In genomic region chr1:107559494-107559893, GRCm38 (mm10) we compare ENCODE assay signal across 28 mouse cellular contexts. TPM values are rescaled to one million over a fixed set of nuclear protein-coding genes. Genes with fewer than 3 reads are reported as not detected.
DNase-seq lines count a peak whose midpoint lies in the region; ATAC-seq and TF ChIP-seq lines count a peak whose summit lies in the region.
"Had no signal": no experiment of that assay in that cellular context is flagged by ENCODE, and none has a peak within 500 bp of the region (broad histone marks: within the 10 kb centered on the region; RNA-seq: fewer than 3 reads in every experiment).

No protein-coding gene starts in this region.

- H3K4me3 ChIP-seq in liver, adult 2 months (ENCODE audit: insufficient read depth, low read depth, low read length): no peak overlapping the region
- no peak overlapping the region for H3K4me3 ChIP-seq in liver, postnatal 0 days (ENCODE audit: low read depth, low read length)
- no peak overlapping the region for H3K4me3 ChIP-seq in midbrain, postnatal 0 days (ENCODE audit: low read depth, low read length)
- H3K4me3 ChIP-seq: forebrain, embryonic 10.5 days; forebrain, embryonic 13.5 days; gastrocnemius, adult 2 months; heart, embryonic 12.5 days; heart, embryonic 15.5 days; hindbrain, embryonic 10.5 days; hindbrain, embryonic 13.5 days had no signal

- TF ChIP-seq CTCF in liver, adult 2 months (IDR thresholded peaks at IDR 0.05; ENCODE audit: low read depth, low read length): no peak
- no peak for TF ChIP-seq CTCF in liver, postnatal 0 days (IDR thresholded peaks at IDR 0.05; ENCODE audit: low read depth)
- no peak for TF ChIP-seq CTCF in midbrain, postnatal 0 days (IDR thresholded peaks at IDR 0.05)

- no peaks in the 10 kb centered on the region for H3K9me3 ChIP-seq in liver, postnatal 0 days (ENCODE audit: low read length)
- no peaks in the 10 kb centered on the region for H3K9me3 ChIP-seq in midbrain, postnatal 0 days (ENCODE audit: low read length)
- H3K9me3 ChIP-seq: forebrain, embryonic 10.5 days; forebrain, embryonic 13.5 days; heart, embryonic 12.5 days; heart, embryonic 15.5 days; hindbrain, embryonic 10.5 days; hindbrain, embryonic 13.5 days had no signal

- no peak for TF ChIP-seq POLR2A in liver, adult 2 months (IDR thresholded peaks at IDR 0.05; ENCODE audit: extremely low read depth, insufficient read depth, low read length)

- TF ChIP-seq EP300 in liver, postnatal 0 days (IDR thresholded peaks at IDR 0.05; ENCODE audit: low read depth): no peak

- WGBS in liver, adult 2 months: 26% methylated on average over 3 of the region's 3 CpGs
- 66% methylated on average over 3 of the region's 3 CpGs for WGBS in liver, postnatal 0 days (ENCODE audit: insufficient replicate concordance)
- WGBS in midbrain, postnatal 0 days: 83% methylated on average over 3 of the region's 3 CpGs

- peak; percentile 85 for DNase-seq in liver, adult 2 months (ENCODE audit: extremely low read depth, low read depth, low spot score)
- DNase-seq in liver, postnatal 0 days: no peak
- DNase-seq in 416B (ENCODE audit: low read depth): peak; percentile 37
- no peak for DNase-seq in midbrain, postnatal 0 days (ENCODE audit: low spot score)
- DNase-seq in layer of hippocampus, adult 11-12 months (ENCODE audit: low spot score): no peak
- DNase-seq: adrenal gland, adult 8-10 months; adrenal gland, postnatal 25 days; B cell, adult 2 months; cerebellum, adult 11-12 months; cerebellum, adult 8-10 months; cerebellum, postnatal 10 days; cerebellum, postnatal 36 days; forebrain, postnatal 0 days; gastrocnemius, adult 2 months; gastrocnemius, postnatal 14 days; heart, adult 18-20 months; heart, postnatal 10 days; heart, postnatal 36 days had no signal

- no peaks in the 10 kb centered on the region for H3K27me3 ChIP-seq in liver, adult 2 months (ENCODE audit: control insufficient read depth, insufficient read depth, low read length)
- H3K27me3 ChIP-seq in liver, postnatal 0 days (ENCODE audit: insufficient read depth, low read length): no peaks in the 10 kb centered on the region
- no peaks in the 10 kb centered on the region for H3K27me3 ChIP-seq in midbrain, postnatal 0 days (ENCODE audit: insufficient read depth, low read length)
- H3K27me3 ChIP-seq: CH12.LX; forebrain, embryonic 13.5 days; heart, embryonic 12.5 days; heart, embryonic 15.5 days; hindbrain, embryonic 13.5 days had no signal

- no peak overlapping the region for H3K9ac ChIP-seq in liver, adult 2 months (ENCODE audit: low read depth, low read length)
- H3K9ac ChIP-seq in liver, postnatal 0 days (replicated peaks): no peak overlapping the region
- no peak overlapping the region for H3K9ac ChIP-seq in midbrain, postnatal 0 days (replicated peaks; ENCODE audit: low read length, poor library complexity, severe bottlenecking)
- H3K9ac ChIP-seq: forebrain, embryonic 13.5 days; forebrain, postnatal 0 days; heart, embryonic 12.5 days; heart, embryonic 15.5 days; hindbrain, embryonic 13.5 days had no signal

- no peaks in the 10 kb centered on the region for H3K36me3 ChIP-seq in liver, adult 2 months (ENCODE audit: control insufficient read depth, insufficient read depth, low read length)
- no peaks in the 10 kb centered on the region for H3K36me3 ChIP-seq in liver, postnatal 0 days (replicated peaks; ENCODE audit: insufficient read depth, low read length)
- no peaks in the 10 kb centered on the region for H3K36me3 ChIP-seq in midbrain, postnatal 0 days (ENCODE audit: insufficient read depth, low read length)
- H3K36me3 ChIP-seq: forebrain, embryonic 10.5 days; G1E; heart, embryonic 12.5 days; heart, embryonic 15.5 days; hindbrain, embryonic 10.5 days; hindbrain, embryonic 13.5 days had no signal

- H3K27ac ChIP-seq in liver, adult 2 months (replicated peaks; ENCODE audit: insufficient read depth, low read depth, low read length): no peak overlapping the region
- H3K27ac ChIP-seq in liver, postnatal 0 days (ENCODE audit: low read depth): no peak overlapping the region
- no peak overlapping the region for H3K27ac ChIP-seq in midbrain, postnatal 0 days (ENCODE audit: low read depth, low read length)
- H3K27ac ChIP-seq: forebrain, embryonic 10.5 days; forebrain, embryonic 13.5 days; gastrocnemius, adult 2 months; heart, embryonic 15.5 days; hindbrain, embryonic 10.5 days; hindbrain, embryonic 13.5 days had no signal

- no peaks in the 10 kb centered on the region; the same call in 1 of the 2 replicates for H3K4me1 ChIP-seq in liver, adult 2 months (ENCODE audit: control insufficient read depth, insufficient read depth, low read length)
- H3K4me1 ChIP-seq in liver, postnatal 0 days (ENCODE audit: insufficient read depth): no peaks in the 10 kb centered on the region
- H3K4me1 ChIP-seq in midbrain, postnatal 0 days (ENCODE audit: insufficient read depth, low read length): no peaks in the 10 kb centered on the region
- H3K4me1 ChIP-seq: forebrain, embryonic 10.5 days; forebrain, embryonic 13.5 days; heart, embryonic 12.5 days; heart, embryonic 15.5 days; hindbrain, embryonic 10.5 days; hindbrain, embryonic 13.5 days had no signal

- no peak overlapping the region for H3K4me2 ChIP-seq in liver, postnatal 0 days (ENCODE audit: low read depth, low read length)
- no peak overlapping the region for H3K4me2 ChIP-seq in midbrain, postnatal 0 days (ENCODE audit: low read depth, low read length, poor library complexity, severe bottlenecking)
- H3K4me2 ChIP-seq: forebrain, embryonic 13.5 days; heart, embryonic 12.5 days; heart, embryonic 15.5 days; hindbrain, embryonic 13.5 days had no signal

- H3K79me2 ChIP-seq in liver, adult 2 months (ENCODE audit: control insufficient read depth, insufficient read depth, low read length): no peaks in the 10 kb centered on the region

- ATAC-seq in liver, postnatal 0 days: no peak
- ATAC-seq in granulocyte monocyte progenitor cell, adult 5-6 weeks (replicated peaks; ENCODE audit: poor library complexity, severe bottlenecking): peak; percentile 61
- ATAC-seq in midbrain, postnatal 0 days (ENCODE audit: low FRiP score): no peak
- ATAC-seq: forebrain, embryonic 13.5 days; forebrain, postnatal 0 days; hindbrain, embryonic 16.5 days had no signal

RNA-seq across cellular contexts. Expression of gene Serpinb8, which starts 30.3 kb away (rescaled TPM):
- total RNA-seq in liver, adult 2 months (2014; rRNA removed): 3.5 and 7.4 TPM in 2 replicates
- 2.1 and 2.5 TPM in 2 replicates for polyA plus RNA-seq in liver, adult 2 months (2012; rRNA removed)
- polyA plus RNA-seq in liver, postnatal 0 days (2015; fragmentation: Nextera tagmentation; extraction: Ambion mirVana): 0.12 and 0.19 TPM in 2 replicates
- 0.68 and 0.82 TPM in 2 replicates for total RNA-seq in granulocyte monocyte progenitor cell, adult 5-6 weeks (2014; fragmentation: Nextera tagmentation)
- total RNA-seq in granulocyte monocyte progenitor cell, adult 5-6 weeks (2017): 0.52 TPM in 1 of 2 replicates, not detected in the other
- total RNA-seq in midbrain, postnatal 0 days (2014; rRNA removed): 0.33 and 0.52 TPM in 2 replicates
- 0.33 and 0.44 TPM in 2 replicates for polyA plus RNA-seq in midbrain, postnatal 0 days (2015; fragmentation: Nextera tagmentation; extraction: Ambion mirVana)

RNA-seq across cellular contexts. Expression of gene Serpinb2, which starts 48.3 kb away (rescaled TPM):
- 0.13 TPM in 1 of 2 replicates, not detected in the other for total RNA-seq in liver, adult 2 months (2014; rRNA removed)
- polyA plus RNA-seq in liver, adult 2 months (2012; rRNA removed): not detected in 2 replicates
- 3.6 and 3.7 TPM in 2 replicates for polyA plus RNA-seq in liver, postnatal 0 days (2015; fragmentation: Nextera tagmentation; extraction: Ambion mirVana)
- total RNA-seq in granulocyte monocyte progenitor cell, adult 5-6 weeks (2014; fragmentation: Nextera tagmentation): not detected in 2 replicates
- 0.22 and 0.46 TPM in 2 replicates for total RNA-seq in granulocyte monocyte progenitor cell, adult 5-6 weeks (2017)
- total RNA-seq in midbrain, postnatal 0 days (2014; rRNA removed): 0.22 TPM in 1 of 2 replicates, not detected in the other
- 0.07 and 0.22 TPM in 2 replicates for polyA plus RNA-seq in midbrain, postnatal 0 days (2015; fragmentation: Nextera tagmentation; extraction: Ambion mirVana)
- total RNA-seq: adrenal gland, postnatal 25 days; CH12.LX; G1E; gastrocnemius, adult 2 months; gastrocnemius, postnatal 14 days had no signal
- polyA plus RNA-seq: forebrain, embryonic 10.5 days had no signal

Comparison
In these comparisons a context has a peak if more than half of its experiments do, and no peak if none do; other contexts are left out.
1. DNase-seq: peak in liver, adult 2 months (single experiment) and 416B (single experiment); none in liver, postnatal 0 days (single experiment), midbrain, postnatal 0 days (single experiment) and layer of hippocampus, adult 11-12 months (single experiment).